Mouse (Mus musculus) kidney, postnatal 0 days (tissue): ENCODE measurements at regions not wholly inside any gene's neighbourhood (a gene's known extent, or its start where the extent isn't known, plus 50 kb on each side); places are given as distances from the start of the nearest gene placed in this dataset.

Experiments
- ATAC-seq: fragments of 200-750 bp; cut with Nextera tagmentation; replicated peaks from 2 replicates; pipeline ENCODE4 v1.8.0; 2017; ENCODE audit warnings: low read depth, moderate number of reproducible peaks, moderate TSS enrichment, moderate library complexity; ENCODE audit not compliant: low FRiP score
- DNase-seq: peaks from one replicate; pipeline ENCODE4 v3.0.0-alpha.2; 2016; ENCODE audit warnings: low spot score
- H3K27ac ChIP-seq: fragments of 300-500 bp; sonication (generic); 2 replicates; pipeline ENCODE4 v1.5.1; 2014; ENCODE audit warnings: mild to moderate bottlenecking
- H3K27me3 ChIP-seq: fragments of 300-500 bp; sonication (generic); 2 replicates; pipeline ENCODE4 v1.6.1; 2014; ENCODE audit warnings: low read length, mixed read lengths; ENCODE audit not compliant: insufficient read depth
- H3K36me3 ChIP-seq: fragments of 300-500 bp; sonication (generic); 2 replicates; pipeline ENCODE4 v1.6.1; 2014; ENCODE audit warnings: low read length, mixed read lengths; ENCODE audit not compliant: insufficient read depth
- H3K4me1 ChIP-seq: fragments of 300-500 bp; sonication (generic); replicated peaks from 2 replicates; pipeline ENCODE4 v1.6.1; 2014; ENCODE audit warnings: antibody characterized with exemption, low read length, mixed read lengths; ENCODE audit not compliant: insufficient read depth
- H3K4me2 ChIP-seq: fragments of 300-500 bp; sonication (generic); 2 replicates; pipeline ENCODE4 v1.6.1; 2014; ENCODE audit warnings: mild to moderate bottlenecking, low read length, moderate library complexity, mixed read lengths
- H3K4me3 ChIP-seq: fragments of 300-500 bp; sonication (generic); replicated peaks from 2 replicates; pipeline ENCODE4 v1.5.1; 2014; ENCODE audit warnings: low read depth, low read length
- H3K9ac ChIP-seq: fragments of 300-500 bp; sonication (generic); 2 replicates; pipeline ENCODE4 v1.6.1; 2014; ENCODE audit warnings: low read depth, low read length
- H3K9me3 ChIP-seq: fragments of 300-500 bp; sonication (generic); replicated peaks from 2 replicates; pipeline ENCODE4 v1.6.1; 2016; ENCODE audit warnings: low read length, inconsistent platforms, mixed read lengths
- CTCF ChIP-seq: IDR thresholded peaks from 2 replicates; pipeline ENCODE4 v1.5.1; 2016; ENCODE audit warnings: antibody characterized with exemption, low read depth, mild to moderate bottlenecking, moderate library complexity
- WGBS: fragments of 180-500 bp; shearing (Covaris S2); extraction: QIAGEN DNeasy Blood & Tissue Kit; methylation state at CpG from one replicate; pipeline ENCODE4 v1.1.7; 2014; 5-methylcytosine and 5-hydroxymethylcytosine counted together

- Histone ChIP-seq H3K9me3 (no peaks in the 10 kb centered on the region), H3K9ac (no peak overlapping the region), H3K4me3 (no peak overlapping the region), H3K4me2 (no peak overlapping the region), H3K36me3 (no peaks in the 10 kb centered on the region), H3K27me3 (no peaks in the 10 kb centered on the region), H3K4me1 (no peaks in the 10 kb centered on the region), H3K27ac (no peak overlapping the region)
- TF ChIP-seq CTCF, result no peak
- ATAC-seq, result peak; percentile 33; the same call in 1 of the 2 replicates
- peak; percentile 35 for DNase-seq
- 19% methylated on average over 10 of the region's 10 CpGs for WGBS
Observed at GRCm38 (mm10) chr9:34029503-34030169, 456.1 kb upstream of the Kirrel3 start.

GRCm38 (mm10) chr9:34054435-34054834 is 431.3 kb upstream of the Kirrel3 start:
- H3K36me3 ChIP-seq, result no peaks in the 10 kb centered on the region
- H3K27ac ChIP-seq, result no peak overlapping the region
- no peaks in the 10 kb centered on the region for H3K4me1 ChIP-seq
- H3K9ac ChIP-seq, result no peak overlapping the region
- H3K27me3 ChIP-seq, result no peaks in the 10 kb centered on the region
- no peak overlapping the region for H3K4me2 ChIP-seq
- TF ChIP-seq CTCF, result peak; percentile 66
- no peak for ATAC-seq
- no peak overlapping the region for H3K4me3 ChIP-seq
- peak; percentile 37 for DNase-seq
- H3K9me3 ChIP-seq, result no peaks in the 10 kb centered on the region
- 60% methylated on average over 2 of the region's 2 CpGs for WGBS
